Mouse (Mus musculus): ENCODE data around the gene Cops4. TPM values are rescaled to one million over a fixed set of nuclear protein-coding genes. Genes with fewer than 3 reads are reported as not detected.

Gene Cops4
- polyA plus RNA-seq (2015; fragmentation: Nextera tagmentation; extraction: Ambion mirVana), result 106 and 107 TPM in 2 replicates

- Histone ChIP-seq H3K4me2 (replicated peaks; ENCODE audit: low read depth) (peak within 1 kb of the TSS; percentile 74), H3K9ac (ENCODE audit: low read length) (peak within 1 kb of the TSS; percentile 92), H3K9me3 (ENCODE audit: control insufficient read depth, low read length) (no peaks in the 10 kb centered on the region), H3K27ac (replicated peaks) (peak within 1 kb of the TSS; percentile 85), H3K27me3 (ENCODE audit: control insufficient read depth, insufficient read depth, low read length) (no peaks in the 10 kb centered on the region), H3K36me3 (ENCODE audit: control insufficient read depth, insufficient read depth, low read length) (no peaks in the 10 kb centered on the region), H3K4me1 (replicated peaks; ENCODE audit: control insufficient read depth, insufficient read depth) (0 out of 2 replicates have a peak, but pooled peaks cover 3% of the 10 kb centered on the region), H3K4me3 (ENCODE audit: low read depth, low read length) (peak within 1 kb of the TSS; percentile 80)
- ATAC-seq (ENCODE audit: low FRiP score, low TSS enrichment), result peak; percentile 100
- no peak for TF ChIP-seq EP300 (optimal IDR thresholded peaks at IDR 0.05)
- TF ChIP-seq CTCF (IDR thresholded peaks at IDR 0.05; ENCODE audit: low read depth), result peak; percentile 43; the same call in 1 of the 2 replicates
- peak; percentile 99 for DNase-seq (ENCODE audit: low spot score)
- WGBS, result under 1% methylated on average over 64 of the region's 64 CpGs
Measured at GRCm38 (mm10) chr5:100518049-100519026, at the start of gene Cops4. Gene Cops4 (plus strand): TSS chr5:100518309.

DNA sequence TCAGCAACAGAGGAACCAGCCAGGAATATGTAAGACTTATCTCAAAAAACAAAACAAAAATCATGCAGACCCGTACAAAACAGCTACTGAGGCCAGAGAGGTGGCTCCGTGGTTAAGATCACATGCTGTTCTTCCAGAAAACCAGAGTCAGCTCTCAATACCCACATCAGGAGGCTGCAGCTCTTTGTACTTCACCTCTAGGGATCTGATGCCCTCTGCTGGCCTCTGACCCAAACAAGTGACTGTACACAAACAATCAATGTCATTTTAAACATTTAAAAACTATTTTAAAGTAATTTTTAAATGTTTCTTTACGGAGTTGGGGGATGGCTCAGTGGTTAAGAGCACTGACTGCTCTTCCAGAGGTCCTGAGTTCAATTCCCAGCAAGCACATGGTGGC is 41.8 kb upstream of the Cops4 start:
- H3K9ac ChIP-seq (ENCODE audit: low read length), result no peak overlapping the region
- TF ChIP-seq EP300 (optimal IDR thresholded peaks at IDR 0.05) (no peak), CTCF (IDR thresholded peaks at IDR 0.05; ENCODE audit: low read depth) (peak; percentile 40)
- H3K4me3 ChIP-seq (ENCODE audit: low read depth, low read length), result no peak overlapping the region
- DNase-seq (ENCODE audit: low spot score), result no peak
- H3K27ac ChIP-seq (replicated peaks), result no peak overlapping the region
- 77% methylated on average over 3 of the region's 3 CpGs for WGBS
- no peak overlapping the region for H3K4me2 ChIP-seq (replicated peaks; ENCODE audit: low read depth)
- no peaks in the 10 kb centered on the region for H3K4me1 ChIP-seq (replicated peaks; ENCODE audit: control insufficient read depth, insufficient read depth)
- no peaks in the 10 kb centered on the region for H3K9me3 ChIP-seq (ENCODE audit: control insufficient read depth, low read length)
- ATAC-seq (ENCODE audit: low FRiP score, low TSS enrichment), result no peak
- H3K36me3 ChIP-seq (ENCODE audit: control insufficient read depth, insufficient read depth, low read length), result peaks cover 3% of the 10 kb centered on the region; the same call in 1 of the 2 replicates
- H3K27me3 ChIP-seq (ENCODE audit: control insufficient read depth, insufficient read depth, low read length), result no peaks in the 10 kb centered on the region

DNA sequence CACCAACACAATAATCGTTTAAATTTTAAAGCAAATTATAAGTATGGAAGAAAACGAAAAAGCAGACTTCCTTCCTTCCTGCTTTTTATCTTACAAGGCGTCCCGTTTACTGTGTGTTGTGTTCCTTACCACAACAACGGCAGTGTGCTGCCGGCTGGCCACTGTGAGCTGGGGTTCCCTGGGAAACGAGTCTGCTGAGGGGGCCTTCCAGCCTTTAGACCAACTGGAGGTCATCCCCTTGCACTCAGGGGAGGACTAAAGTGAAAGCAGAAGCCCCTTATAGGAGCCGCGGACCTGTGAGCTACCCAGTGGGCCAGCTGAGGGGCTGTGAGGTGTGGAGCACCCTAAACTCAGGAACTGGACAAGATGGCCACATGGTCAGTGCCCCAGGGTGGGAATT is 40.5 kb upstream of the Cops4 start:
- Histone ChIP-seq H3K27ac (replicated peaks) (no peak overlapping the region), H3K4me2 (replicated peaks; ENCODE audit: low read depth) (no peak overlapping the region), H3K4me3 (ENCODE audit: low read depth, low read length) (no peak overlapping the region), H3K4me1 (replicated peaks; ENCODE audit: control insufficient read depth, insufficient read depth) (no peaks in the 10 kb centered on the region), H3K9me3 (ENCODE audit: control insufficient read depth, low read length) (no peaks in the 10 kb centered on the region), H3K9ac (ENCODE audit: low read length) (no peak overlapping the region), H3K27me3 (ENCODE audit: control insufficient read depth, insufficient read depth, low read length) (no peaks in the 10 kb centered on the region), H3K36me3 (ENCODE audit: control insufficient read depth, insufficient read depth, low read length) (peaks cover 3% of the 10 kb centered on the region; the same call in 1 of the 2 replicates)
- DNase-seq (ENCODE audit: low spot score) (no peak), ATAC-seq (ENCODE audit: low FRiP score, low TSS enrichment) (no peak)
- WGBS, result 83% methylated on average over 9 of the region's 9 CpGs
- TF ChIP-seq EP300 (optimal IDR thresholded peaks at IDR 0.05), result no peak
- TF ChIP-seq CTCF (IDR thresholded peaks at IDR 0.05; ENCODE audit: low read depth), result no peak

DNA sequence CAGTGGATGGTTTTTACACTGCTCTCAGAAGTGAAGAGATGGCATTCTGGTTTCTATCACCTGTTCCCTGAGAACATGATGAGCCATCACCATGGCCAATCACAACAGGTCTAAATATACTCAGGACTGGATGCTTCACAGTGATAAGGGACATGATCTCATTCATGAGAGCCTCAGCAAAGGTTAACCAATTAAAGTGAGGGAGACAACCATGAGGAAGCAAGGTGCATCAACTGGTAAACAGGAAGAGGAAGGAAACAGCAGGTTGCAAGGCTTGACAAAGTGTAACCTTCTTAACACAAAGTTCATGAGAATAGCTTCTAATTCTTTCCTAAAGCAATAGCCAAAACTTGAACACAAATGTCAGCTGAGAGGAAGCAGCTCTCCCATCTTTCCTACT is 34.5 kb upstream of the Cops4 start:
- H3K36me3 ChIP-seq (ENCODE audit: control insufficient read depth, insufficient read depth, low read length), result no peaks in the 10 kb centered on the region
- no peaks in the 10 kb centered on the region for H3K4me1 ChIP-seq (replicated peaks; ENCODE audit: control insufficient read depth, insufficient read depth)
- no peak for ATAC-seq (ENCODE audit: low FRiP score, low TSS enrichment)
- TF ChIP-seq EP300 (optimal IDR thresholded peaks at IDR 0.05) (no peak), CTCF (IDR thresholded peaks at IDR 0.05; ENCODE audit: low read depth) (no peak)
- no peaks in the 10 kb centered on the region for H3K27me3 ChIP-seq (ENCODE audit: control insufficient read depth, insufficient read depth, low read length)
- H3K4me3 ChIP-seq (ENCODE audit: low read depth, low read length), result no peak overlapping the region
- DNase-seq (ENCODE audit: low spot score), result no peak
- no peak overlapping the region for H3K27ac ChIP-seq (replicated peaks)
- no peak overlapping the region for H3K4me2 ChIP-seq (replicated peaks; ENCODE audit: low read depth)
- no peaks in the 10 kb centered on the region for H3K9me3 ChIP-seq (ENCODE audit: control insufficient read depth, low read length)
- H3K9ac ChIP-seq (ENCODE audit: low read length), result no peak overlapping the region

GRCm38 (mm10) chr5:100487120-100487519 is 31.0 kb upstream of the Cops4 start:
- Histone ChIP-seq H3K4me2 (replicated peaks; ENCODE audit: low read depth) (no peak overlapping the region), H3K27ac (replicated peaks) (no peak overlapping the region), H3K27me3 (ENCODE audit: control insufficient read depth, insufficient read depth, low read length) (no peaks in the 10 kb centered on the region), H3K36me3 (ENCODE audit: control insufficient read depth, insufficient read depth, low read length) (no peaks in the 10 kb centered on the region), H3K4me3 (ENCODE audit: low read depth, low read length) (no peak overlapping the region), H3K9me3 (ENCODE audit: control insufficient read depth, low read length) (no peaks in the 10 kb centered on the region), H3K9ac (ENCODE audit: low read length) (no peak overlapping the region), H3K4me1 (replicated peaks; ENCODE audit: control insufficient read depth, insufficient read depth) (no peaks in the 10 kb centered on the region)
- DNase-seq (ENCODE audit: low spot score) (no peak), ATAC-seq (ENCODE audit: low FRiP score, low TSS enrichment) (no peak)
- TF ChIP-seq EP300 (optimal IDR thresholded peaks at IDR 0.05) (no peak), CTCF (IDR thresholded peaks at IDR 0.05; ENCODE audit: low read depth) (no peak)
- 81% methylated on average over 2 of the region's 2 CpGs for whole genome bisulfite sequencing

GRCm38 (mm10) chr5:100488231-100488630 is 29.9 kb upstream of the Cops4 start:
- DNase-seq (ENCODE audit: low spot score), result no peak
- no peaks in the 10 kb centered on the region for H3K4me1 ChIP-seq (replicated peaks; ENCODE audit: control insufficient read depth, insufficient read depth)
- ATAC-seq (ENCODE audit: low FRiP score, low TSS enrichment), result no peak
- H3K36me3 ChIP-seq (ENCODE audit: control insufficient read depth, insufficient read depth, low read length), result no peaks in the 10 kb centered on the region
- H3K27me3 ChIP-seq (ENCODE audit: control insufficient read depth, insufficient read depth, low read length), result no peaks in the 10 kb centered on the region
- H3K9me3 ChIP-seq (ENCODE audit: control insufficient read depth, low read length), result no peaks in the 10 kb centered on the region
- no peak overlapping the region for H3K9ac ChIP-seq (ENCODE audit: low read length)
- TF ChIP-seq CTCF (IDR thresholded peaks at IDR 0.05; ENCODE audit: low read depth) (no peak), EP300 (optimal IDR thresholded peaks at IDR 0.05) (no peak)
- H3K27ac ChIP-seq (replicated peaks), result no peak overlapping the region
- 90% methylated on average over 3 of the region's 3 CpGs for WGBS
- no peak overlapping the region for H3K4me2 ChIP-seq (replicated peaks; ENCODE audit: low read depth)
- H3K4me3 ChIP-seq (ENCODE audit: low read depth, low read length), result no peak overlapping the region

Measured in stomach, postnatal 0 days (tissue).